Mouse (Mus musculus): ENCODE results near the gene C730034F03Rik. TPM values are rescaled to one million over a fixed set of nuclear protein-coding genes. Genes with fewer than 3 reads are reported as not detected.

C730034F03Rik gene
- polyA plus RNA-seq, 1 experiment, result 2.2 TPM

GRCm38 (mm10) chr15:89399716-89400115 lies 29.7 kb upstream of the C730034F03Rik start:
- Histone ChIP-seq H3K4me3 (ENCODE audit: control insufficient read depth, insufficient read depth, low read length) (no peak overlapping the region), H3K27ac (ENCODE audit: control insufficient read depth, insufficient read depth, low read length) (no peak overlapping the region), H3K27me3 (ENCODE audit: control insufficient read depth, insufficient read depth, low read length) (no peaks in the 10 kb centered on the region), H3K36me3 (ENCODE audit: control insufficient read depth, insufficient read depth, low read length) (no peaks in the 10 kb centered on the region), H3K4me1 (replicated peaks; ENCODE audit: control insufficient read depth, insufficient read depth, low read length) (no peaks in the 10 kb centered on the region)
- no peak for DNase-seq
- WGBS, result 83% methylated on average over 1 of the region's 1 CpGs
- no peak for TF ChIP-seq POLR2A (IDR thresholded peaks at IDR 0.05; ENCODE audit: control insufficient read depth, extremely low read depth, insufficient read depth, low read length, poor library complexity)
- TF ChIP-seq CTCF (IDR thresholded peaks at IDR 0.05; ENCODE audit: borderline replicate concordance, control insufficient read depth, extremely low read depth, insufficient read depth, low read length, poor library complexity), result no peak

GRCm38 (mm10) chr15:89402471-89402870 lies 26.9 kb upstream of the C730034F03Rik start:
- DNase-seq, result no peak
- 95% methylated on average over 1 of the region's 1 CpGs for WGBS
- no peak for TF ChIP-seq POLR2A (IDR thresholded peaks at IDR 0.05; ENCODE audit: control insufficient read depth, extremely low read depth, insufficient read depth, low read length, poor library complexity)
- TF ChIP-seq CTCF (IDR thresholded peaks at IDR 0.05; ENCODE audit: borderline replicate concordance, control insufficient read depth, extremely low read depth, insufficient read depth, low read length, poor library complexity), result no peak
- H3K27ac ChIP-seq (ENCODE audit: control insufficient read depth, insufficient read depth, low read length), result no peak overlapping the region
- no peak overlapping the region for H3K4me3 ChIP-seq (ENCODE audit: control insufficient read depth, insufficient read depth, low read length)
- H3K27me3 ChIP-seq (ENCODE audit: control insufficient read depth, insufficient read depth, low read length), result no peaks in the 10 kb centered on the region
- H3K36me3 ChIP-seq (ENCODE audit: control insufficient read depth, insufficient read depth, low read length), result no peaks in the 10 kb centered on the region
- no peaks in the 10 kb centered on the region for H3K4me1 ChIP-seq (replicated peaks; ENCODE audit: control insufficient read depth, insufficient read depth, low read length)

- no peaks in the 10 kb centered on the region for H3K36me3 ChIP-seq (ENCODE audit: control insufficient read depth, insufficient read depth, low read length)
- no peak for DNase-seq
- 77% methylated on average over 10 of the region's 10 CpGs for WGBS
- no peaks in the 10 kb centered on the region for H3K27me3 ChIP-seq (ENCODE audit: control insufficient read depth, insufficient read depth, low read length)
- no peak overlapping the region for H3K4me3 ChIP-seq (ENCODE audit: control insufficient read depth, insufficient read depth, low read length)
- H3K4me1 ChIP-seq (replicated peaks; ENCODE audit: control insufficient read depth, insufficient read depth, low read length), result no peaks in the 10 kb centered on the region
- TF ChIP-seq POLR2A (IDR thresholded peaks at IDR 0.05; ENCODE audit: control insufficient read depth, extremely low read depth, insufficient read depth, low read length, poor library complexity) (no peak), CTCF (IDR thresholded peaks at IDR 0.05; ENCODE audit: borderline replicate concordance, control insufficient read depth, extremely low read depth, insufficient read depth, low read length, poor library complexity) (no peak)
- no peak overlapping the region for H3K27ac ChIP-seq (ENCODE audit: control insufficient read depth, insufficient read depth, low read length)
Measured at GRCm38 (mm10) chr15:89404831-89405623, 24.4 kb upstream of the C730034F03Rik start.

GRCm38 (mm10) chr15:89406691-89407090 lies 22.7 kb upstream of the C730034F03Rik start:
- no peaks in the 10 kb centered on the region for H3K36me3 ChIP-seq (ENCODE audit: control insufficient read depth, insufficient read depth, low read length)
- H3K27ac ChIP-seq (ENCODE audit: control insufficient read depth, insufficient read depth, low read length), result no peak overlapping the region
- no peak for TF ChIP-seq CTCF (IDR thresholded peaks at IDR 0.05; ENCODE audit: borderline replicate concordance, control insufficient read depth, extremely low read depth, insufficient read depth, low read length, poor library complexity)
- no peak for TF ChIP-seq POLR2A (IDR thresholded peaks at IDR 0.05; ENCODE audit: control insufficient read depth, extremely low read depth, insufficient read depth, low read length, poor library complexity)
- H3K4me3 ChIP-seq (ENCODE audit: control insufficient read depth, insufficient read depth, low read length), result no peak overlapping the region
- no peak for DNase-seq
- H3K4me1 ChIP-seq (replicated peaks; ENCODE audit: control insufficient read depth, insufficient read depth, low read length), result no peaks in the 10 kb centered on the region
- H3K27me3 ChIP-seq (ENCODE audit: control insufficient read depth, insufficient read depth, low read length), result no peaks in the 10 kb centered on the region

- Histone ChIP-seq H3K36me3 (ENCODE audit: control insufficient read depth, insufficient read depth, low read length) (no peaks in the 10 kb centered on the region), H3K4me3 (ENCODE audit: control insufficient read depth, insufficient read depth, low read length) (no peak within 1 kb of the TSS), H3K27me3 (ENCODE audit: control insufficient read depth, insufficient read depth, low read length) (no peaks in the 10 kb centered on the region), H3K27ac (ENCODE audit: control insufficient read depth, insufficient read depth, low read length) (no peak within 1 kb of the TSS), H3K4me1 (replicated peaks; ENCODE audit: control insufficient read depth, insufficient read depth, low read length) (no peaks in the 10 kb centered on the region)
- no peak for DNase-seq
- TF ChIP-seq POLR2A (IDR thresholded peaks at IDR 0.05; ENCODE audit: control insufficient read depth, extremely low read depth, insufficient read depth, low read length, poor library complexity), result no peak
- no peak for TF ChIP-seq CTCF (IDR thresholded peaks at IDR 0.05; ENCODE audit: borderline replicate concordance, control insufficient read depth, extremely low read depth, insufficient read depth, low read length, poor library complexity)
- 89% methylated on average over 24 of the region's 24 CpGs for WGBS
Measured at GRCm38 (mm10) chr15:89410118-89410517, 19.3 kb upstream of the C730034F03Rik start, which contains the start of gene Syce3. Syce3 (minus strand) TSS chr15:89410503.

- no peak overlapping the region for H3K4me3 ChIP-seq (ENCODE audit: control insufficient read depth, insufficient read depth, low read length)
- peaks cover under 1% of the 10 kb centered on the region; the same call in 1 of the 2 replicates for H3K36me3 ChIP-seq (ENCODE audit: control insufficient read depth, insufficient read depth, low read length)
- H3K27me3 ChIP-seq (ENCODE audit: control insufficient read depth, insufficient read depth, low read length), result no peaks in the 10 kb centered on the region
- no peak for TF ChIP-seq CTCF (IDR thresholded peaks at IDR 0.05; ENCODE audit: borderline replicate concordance, control insufficient read depth, extremely low read depth, insufficient read depth, low read length, poor library complexity)
- TF ChIP-seq POLR2A (IDR thresholded peaks at IDR 0.05; ENCODE audit: control insufficient read depth, extremely low read depth, insufficient read depth, low read length, poor library complexity), result no peak
- H3K27ac ChIP-seq (ENCODE audit: control insufficient read depth, insufficient read depth, low read length), result no peak overlapping the region
- no peak for DNase-seq
- H3K4me1 ChIP-seq (replicated peaks; ENCODE audit: control insufficient read depth, insufficient read depth, low read length), result no peaks in the 10 kb centered on the region
- 96% methylated on average over 8 of the region's 8 CpGs for WGBS
Measured at GRCm38 (mm10) chr15:89415282-89415681, 14.1 kb upstream of the C730034F03Rik start.
